Mouse (Mus musculus) heart, postnatal 25 days (tissue): ENCODE measurements around the gene Ccdc69. TPM values are rescaled to one million over a fixed set of nuclear protein-coding genes. Genes with fewer than 3 reads are reported as not detected.

Source experiments
- DNase-seq: peaks from one replicate; pipeline ENCODE4 v3.0.0; 2022; ENCODE audit warnings: low spot score
- intact Hi-C: fragments of 180-260 bp; cut with DNase I; formaldehyde crosslinking; loops from one replicate; pipeline ENCODE4 v1.15.1; 2025
- total RNA-seq, 2 experiments: library from RNA; stranded (reverse); gene quantifications; 2 replicates each; pipeline ENCODE4 v1.2.3; 2021

Gene Ccdc69
- total RNA-seq, 2 experiments from 2014 or later = 11.4 to 13.4 TPM

GRCm38 (mm10) chr11:55016758-55017157, 61.2 kb downstream of the Ccdc69 start:
- DNase-seq = no peak
- intact Hi-C loops = no loop called here

GRCm38 (mm10) chr11:55015831-55016241, 62.1 kb downstream of the Ccdc69 start:
- no peak for DNase-seq
- intact Hi-C loops = no loop called here

GRCm38 (mm10) chr11:55015264-55015663, 62.7 kb downstream of the Ccdc69 start:
- intact Hi-C loops = no loop called here
- DNase-seq = no peak

- intact Hi-C loops = no loop called here
Observed at GRCm38 (mm10) chr11:55013802-55014201, 64.1 kb downstream of the Ccdc69 start.

GRCm38 (mm10) chr11:55012551-55013521, 65.1 kb downstream of the Ccdc69 start:
- intact Hi-C loops = no loop called here
- DNase-seq = peak; percentile 35

More at GRCm38 (mm10) chr11:55013802-55014201, 64.1 kb downstream of the Ccdc69 start:
- no peak for DNase-seq

- intact Hi-C loops = no loop called here
- DNase-seq = no peak
Observed at GRCm38 (mm10) chr11:55011440-55011839, 66.5 kb downstream of the Ccdc69 start.

- no peak for DNase-seq
- intact Hi-C loops = no loop called here
Observed at GRCm38 (mm10) chr11:55008230-55008629, 69.7 kb downstream of the Ccdc69 start.

GRCm38 (mm10) chr11:55005684-55006083, 72.2 kb downstream of the Ccdc69 start:
- intact Hi-C loops = no loop called here
- DNase-seq = no peak

- DNase-seq = no peak
- intact Hi-C loops = no loop called here
Observed at GRCm38 (mm10) chr11:55004970-55005502, 72.9 kb downstream of the Ccdc69 start.

Other genes with a start within 250 kb of the Ccdc69 start
- 10 to 100 TPM; 34.6 to 47.1 TPM for gene Lyrm7, start 217.2 kb downstream of the Ccdc69 start, total RNA-seq
- 100 to 1,000 TPM; 290 to 301 TPM for gene Hint1, start 211.7 kb downstream of the Ccdc69 start, total RNA-seq
- gene Gpx3, start 175.7 kb downstream of the Ccdc69 start, total RNA-seq = 100 to 1,000 TPM; 177 to 178 TPM
- 10 to 100 TPM; 27.1 to 29.8 TPM for gene Tnip1, start 115.2 kb downstream of the Ccdc69 start, total RNA-seq
- gene Anxa6, start 44.7 kb downstream of the Ccdc69 start, total RNA-seq = 100 to 1,000 TPM; 240 to 246 TPM
- 10 to 100 TPM; 10.6 to 10.9 TPM for gene Gm2a, start 20.0 kb upstream of the Ccdc69 start, total RNA-seq
- not detected for gene Slc36a3, start 73.6 kb upstream of the Ccdc69 start, total RNA-seq
- gene Slc36a2, start 106.9 kb upstream of the Ccdc69 start, total RNA-seq = 10 to 100 TPM; 14.2 to 14.8 TPM
- 10 to 100 TPM in 1 of 2 experiments, 1 to 10 TPM in 1; 9.7 to 13.6 TPM for gene Slc36a1, start 126.2 kb upstream of the Ccdc69 start, total RNA-seq